Comparison of ENCODE assay signal across 7 mouse cellular contexts in the genomic region with DNA sequence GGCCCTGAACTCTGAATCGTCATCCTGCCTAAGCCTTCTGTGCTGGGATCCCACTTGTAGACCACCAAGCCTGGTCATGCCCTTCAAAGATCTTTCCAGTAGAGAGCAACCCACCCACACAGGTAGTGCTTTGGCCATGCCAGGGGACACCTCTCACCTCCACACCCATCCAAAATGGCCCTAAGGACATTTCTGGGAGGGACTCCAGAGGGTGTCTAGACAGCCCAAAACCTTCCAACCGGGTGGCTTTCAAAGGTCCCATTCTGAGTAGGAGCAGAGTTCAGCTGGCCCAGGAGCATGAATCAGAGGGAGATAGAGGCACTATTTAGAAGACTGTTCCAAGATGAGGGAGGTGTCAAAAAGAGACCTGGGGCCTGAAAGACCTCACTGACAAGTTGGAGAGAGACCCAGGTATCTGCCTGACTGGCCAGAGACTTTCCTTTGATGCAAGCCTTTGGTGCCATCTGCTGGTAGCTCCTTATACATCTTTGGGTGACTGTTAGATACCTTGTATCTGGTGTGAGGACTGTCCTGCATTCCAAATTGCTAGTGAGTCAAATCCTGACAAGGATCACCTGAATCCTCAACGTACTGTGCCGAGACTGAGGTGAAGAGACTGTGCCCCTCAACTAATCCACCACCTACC. TPM values are rescaled to one million over a fixed set of nuclear protein-coding genes. Genes with fewer than 3 reads are reported as not detected.
A peak's percentile ranks its signal among the peaks of the same experiment; 100 is the strongest.
DNase-seq lines count a peak whose midpoint lies in the region; ATAC-seq and TF ChIP-seq lines count a peak whose summit lies in the region.

No protein-coding gene starts in this region.

- no peaks in the 10 kb centered on the region for H3K36me3 ChIP-seq in embryonic facial prominence, embryonic 11.5 days (replicated peaks; ENCODE audit: control insufficient read depth, insufficient read depth, low read depth, low read length)

- no peak overlapping the region for H3K4me2 ChIP-seq in embryonic facial prominence, embryonic 11.5 days (ENCODE audit: low read depth, low read length)

- H3K9me3 ChIP-seq in embryonic facial prominence, embryonic 11.5 days (replicated peaks; ENCODE audit: control insufficient read depth, low read length), result no peaks in the 10 kb centered on the region

- peaks cover 7% of the 10 kb centered on the region for H3K27me3 ChIP-seq in embryonic facial prominence, embryonic 11.5 days (ENCODE audit: control insufficient read depth, insufficient read depth, low read length)

- no peak overlapping the region for H3K9ac ChIP-seq in embryonic facial prominence, embryonic 11.5 days (replicated peaks; ENCODE audit: low read length)

- 61% methylated on average over 4 of the region's 4 CpGs for WGBS in embryonic facial prominence, embryonic 11.5 days
- WGBS in lung, adult 2 months, result 55% methylated on average over 4 of the region's 4 CpGs

- TF ChIP-seq POLR2A in lung, adult 2 months (IDR thresholded peaks at IDR 0.05; ENCODE audit: borderline replicate concordance, extremely low read depth, low read depth, low read length), result no peak

- H3K27ac ChIP-seq in embryonic facial prominence, embryonic 11.5 days (replicated peaks; ENCODE audit: low read depth, low read length), result no peak overlapping the region
- H3K27ac ChIP-seq in layer of hippocampus, adult 2 months, result peak overlapping the region; percentile 79

- DNase-seq in ES-CJ7 (ENCODE audit: low read depth, low spot score), result peak; percentile 85
- peak; percentile 61 for DNase-seq in adrenal gland, postnatal 25 days
- DNase-seq in embryonic facial prominence, embryonic 11.5 days (ENCODE audit: low spot score), result peak; percentile 85
- peak; percentile 81 for DNase-seq in heart, postnatal 4 days
- peak; percentile 72 to 83 for DNase-seq in layer of hippocampus, adult 2 months (ENCODE audit: low spot score in 2 of 2)
- DNase-seq in lung, adult 2 months, result peak; percentile 55
- DNase-seq in right cerebral cortex, postnatal 10 days (ENCODE audit: low spot score in 2 of 2), result peak; percentile 72 to 83

- no peak; the same call in 1 of the 2 replicates for ATAC-seq in embryonic facial prominence, embryonic 11.5 days (replicated peaks; ENCODE audit: insufficient number of reproducible peaks, low FRiP score, low TSS enrichment, low read depth)

- TF ChIP-seq CTCF in layer of hippocampus, adult 2 months (conservative IDR thresholded peaks at IDR 0.05), result peak; percentile 90
- peak; percentile 72 for TF ChIP-seq CTCF in lung, adult 2 months (IDR thresholded peaks at IDR 0.05; ENCODE audit: insufficient read depth, low read length)

- no peak overlapping the region for H3K4me3 ChIP-seq in embryonic facial prominence, embryonic 11.5 days (ENCODE audit: low read depth, low read length)
- H3K4me3 ChIP-seq in layer of hippocampus, adult 2 months, result no peak overlapping the region
- no peak overlapping the region for H3K4me3 ChIP-seq in lung, adult 2 months (replicated peaks; ENCODE audit: extremely low read depth, low read depth, low read length)

- no peaks in the 10 kb centered on the region for H3K4me1 ChIP-seq in embryonic facial prominence, embryonic 11.5 days (ENCODE audit: control insufficient read depth, insufficient read depth, low read length)
- H3K4me1 ChIP-seq in lung, adult 2 months (ENCODE audit: control insufficient read depth, insufficient read depth, low read length), result no peaks in the 10 kb centered on the region

RNA-seq across cellular contexts. Expression of gene Eps8l2, which starts 24.5 kb away (rescaled TPM):
- total RNA-seq in adrenal gland, postnatal 25 days (2021), result 1.6 and 2.6 TPM in 2 replicates
- polyA plus RNA-seq in embryonic facial prominence, embryonic 11.5 days (2014; fragmentation: Nextera tagmentation; extraction: Ambion mirVana), result 3.4 and 3.5 TPM in 2 replicates
- 1 to 10 TPM; 1.9 TPM for total RNA-seq in heart, postnatal 4 days (2021)
- total RNA-seq in layer of hippocampus, adult 2 months (2021), result 1 to 10 TPM; 4.9 to 5.1 TPM
- 112 and 143 TPM in 2 replicates for polyA plus RNA-seq in lung, adult 2 months (2012; rRNA removed)

RNA-seq across cellular contexts. Expression of gene Taldo1, which starts 28.8 kb away (rescaled TPM):
- 629 and 681 TPM in 2 replicates for total RNA-seq in adrenal gland, postnatal 25 days (2021)
- polyA plus RNA-seq in embryonic facial prominence, embryonic 11.5 days (2014; fragmentation: Nextera tagmentation; extraction: Ambion mirVana), result 340 and 364 TPM in 2 replicates
- total RNA-seq in heart, postnatal 4 days (2021), result 100 to 1,000 TPM; 126 to 134 TPM
- total RNA-seq in layer of hippocampus, adult 2 months (2021), result 100 to 1,000 TPM; 111 to 114 TPM
- polyA plus RNA-seq in lung, adult 2 months (2012; rRNA removed), result 145 and 204 TPM in 2 replicates

RNA-seq across cellular contexts. Expression of gene Tmem80, which starts 35.7 kb away (rescaled TPM):
- total RNA-seq in adrenal gland, postnatal 25 days (2021), result 34.1 and 43.2 TPM in 2 replicates
- polyA plus RNA-seq in embryonic facial prominence, embryonic 11.5 days (2014; fragmentation: Nextera tagmentation; extraction: Ambion mirVana), result 24.0 and 26.6 TPM in 2 replicates
- 10 to 100 TPM; 15.9 to 16.3 TPM for total RNA-seq in heart, postnatal 4 days (2021)
- total RNA-seq in layer of hippocampus, adult 2 months (2021), result 10 to 100 TPM; 32.9 to 33.7 TPM
- polyA plus RNA-seq in lung, adult 2 months (2012; rRNA removed), result 37.2 and 49.2 TPM in 2 replicates

RNA-seq across cellular contexts. Expression of gene Deaf1, which starts 35.7 kb away (rescaled TPM):
- 33.8 and 45.4 TPM in 2 replicates for total RNA-seq in adrenal gland, postnatal 25 days (2021)
- polyA plus RNA-seq in embryonic facial prominence, embryonic 11.5 days (2014; fragmentation: Nextera tagmentation; extraction: Ambion mirVana), result 53.9 and 60.8 TPM in 2 replicates
- 10 to 100 TPM; 27.8 to 30.6 TPM for total RNA-seq in heart, postnatal 4 days (2021)
- 10 to 100 TPM; 74.1 to 77.0 TPM for total RNA-seq in layer of hippocampus, adult 2 months (2021)
- 18.6 and 22.7 TPM in 2 replicates for polyA plus RNA-seq in lung, adult 2 months (2012; rRNA removed)

RNA-seq across cellular contexts. Expression of gene Gatd1, which starts 50.7 kb away (rescaled TPM):
- total RNA-seq in adrenal gland, postnatal 25 days (2021), result 35.6 and 58.9 TPM in 2 replicates
- polyA plus RNA-seq in embryonic facial prominence, embryonic 11.5 days (2014; fragmentation: Nextera tagmentation; extraction: Ambion mirVana), result 44.6 and 51.0 TPM in 2 replicates
- 10 to 100 TPM; 12.5 to 12.9 TPM for total RNA-seq in heart, postnatal 4 days (2021)
- total RNA-seq in layer of hippocampus, adult 2 months (2021), result 10 to 100 TPM; 42.1 to 45.1 TPM
- polyA plus RNA-seq in lung, adult 2 months (2012; rRNA removed), result 57.1 and 64.8 TPM in 2 replicates
